Mouse (Mus musculus) spleen, adult 2 months (tissue): Measurements from ENCODE around the gene Gstp3. TPM values are rescaled to one million over a fixed set of nuclear protein-coding genes. Genes with fewer than 3 reads are reported as not detected.

Source experiments
- DNase-seq, 2 experiments: peaks; one replicate each; pipeline versions ENCODE4 v3.0.0 to v3.0.0-alpha.2; 2012 to 2021; ENCODE audit warnings: low spot score in 2 of 2, low read depth in 1 of 2
- H3K27ac ChIP-seq: fragments of 200-500 bp; 2 replicates; pipeline ENCODE4 v1.5.1; 2012; ENCODE audit warnings: low read length, inconsistent platforms; ENCODE audit not compliant: insufficient read depth
- H3K27me3 ChIP-seq: fragments of 200-500 bp; 2 replicates; pipeline ENCODE4 v1.6.1; 2012; ENCODE audit warnings: mild to moderate bottlenecking, moderate library complexity, low read length, inconsistent platforms; ENCODE audit not compliant: control insufficient read depth, insufficient read depth
- H3K36me3 ChIP-seq: fragments of 200-500 bp; 2 replicates; pipeline ENCODE4 v1.6.1; 2012; ENCODE audit warnings: mild to moderate bottlenecking, low read length, inconsistent platforms; ENCODE audit not compliant: control insufficient read depth, insufficient read depth
- H3K4me1 ChIP-seq: fragments of 200-500 bp; 2 replicates; pipeline ENCODE4 v1.6.1; 2011; ENCODE audit warnings: inconsistent platforms; ENCODE audit not compliant: control insufficient read depth, insufficient read depth, insufficient read length
- H3K4me3 ChIP-seq: fragments of 200-500 bp; 2 replicates; pipeline ENCODE4 v1.5.1; 2011; ENCODE audit warnings: mild to moderate bottlenecking, inconsistent platforms; ENCODE audit not compliant: insufficient read depth, insufficient read length; ENCODE audit errors: extremely low read depth
- CTCF ChIP-seq: fragments of 200-500 bp; IDR thresholded peaks from 2 replicates; pipeline ENCODE4 v1.5.1; 2011; ENCODE audit warnings: mild to moderate bottlenecking, inconsistent platforms; ENCODE audit not compliant: insufficient read depth, insufficient read length, insufficient replicate concordance; ENCODE audit errors: extremely low read depth
- POLR2A ChIP-seq: fragments of 200-500 bp; IDR thresholded peaks from 2 replicates; pipeline ENCODE4 v1.6.1; 2011; ENCODE audit warnings: low read depth, low read length, inconsistent platforms
- WGBS: fragments of 180-500 bp; shearing (Covaris S2); methylation state at CpG from one replicate; pipeline ENCODE4 v1.1.7; 2018; 5-methylcytosine and 5-hydroxymethylcytosine counted together
- polyA plus RNA-seq: library from polyadenylated mRNA; depleted of rRNA; stranded (reverse); fragments of >200 nt; gene quantifications from 2 replicates; pipeline ENCODE4 v1.2.3, GENCODE M21; 2012

The Gstp3 gene
- polyA plus RNA-seq, 1 experiment = 13.0 TPM

DNA sequence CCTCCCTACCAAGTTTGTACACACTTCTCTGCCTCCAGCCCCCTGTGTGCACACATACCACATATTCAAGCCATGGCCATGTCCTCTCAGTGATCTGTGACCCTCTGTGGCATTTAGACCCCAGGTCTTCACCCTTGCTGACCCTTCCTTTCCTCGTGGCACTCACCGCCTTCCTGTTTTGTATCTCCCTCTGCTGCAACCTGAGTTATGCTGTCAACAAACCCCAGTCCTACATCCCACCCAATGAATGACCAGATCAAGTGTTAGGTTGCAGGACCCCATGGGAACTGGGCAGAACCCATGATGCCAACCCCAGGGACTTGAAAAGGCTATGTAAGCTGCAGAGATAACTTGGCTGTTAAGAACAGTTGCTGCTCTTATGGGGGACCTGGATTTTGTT is 42.7 kb upstream of the Gstp3 start:
- Histone ChIP-seq H3K4me1 (peaks cover 21% of the 10 kb centered on the region), H3K27me3 (no peaks in the 10 kb centered on the region), H3K27ac (no peak overlapping the region), H3K4me3 (no peak overlapping the region), H3K36me3 (peaks cover 32% of the 10 kb centered on the region)
- TF ChIP-seq CTCF (no peak), POLR2A (no peak)
- 92% methylated on average over 2 of the region's 2 CpGs for WGBS
- DNase-seq = no peak

DNA sequence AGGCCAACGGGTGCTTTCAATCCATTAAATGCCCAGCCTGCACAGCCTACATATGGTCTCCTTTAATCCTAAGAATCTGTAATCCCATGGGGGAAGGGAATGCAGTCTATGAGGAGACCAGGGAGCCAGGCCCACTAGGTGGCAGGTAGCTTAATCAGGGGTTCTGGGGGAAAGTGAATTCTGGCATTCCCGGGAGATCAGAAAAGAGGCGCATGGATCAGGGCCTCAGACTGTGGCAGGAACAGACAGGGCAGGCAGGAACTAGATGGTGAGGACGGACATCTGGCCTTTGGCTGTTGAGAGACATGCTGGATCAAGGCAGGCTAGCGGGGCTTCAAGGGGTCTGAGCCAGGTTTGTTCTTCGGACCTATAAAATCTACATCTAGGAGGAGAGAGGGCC is 42.1 kb upstream of the Gstp3 start:
- peaks cover 23% of the 10 kb centered on the region for H3K4me1 ChIP-seq
- WGBS = 94% methylated on average over 6 of the region's 6 CpGs

DNA sequence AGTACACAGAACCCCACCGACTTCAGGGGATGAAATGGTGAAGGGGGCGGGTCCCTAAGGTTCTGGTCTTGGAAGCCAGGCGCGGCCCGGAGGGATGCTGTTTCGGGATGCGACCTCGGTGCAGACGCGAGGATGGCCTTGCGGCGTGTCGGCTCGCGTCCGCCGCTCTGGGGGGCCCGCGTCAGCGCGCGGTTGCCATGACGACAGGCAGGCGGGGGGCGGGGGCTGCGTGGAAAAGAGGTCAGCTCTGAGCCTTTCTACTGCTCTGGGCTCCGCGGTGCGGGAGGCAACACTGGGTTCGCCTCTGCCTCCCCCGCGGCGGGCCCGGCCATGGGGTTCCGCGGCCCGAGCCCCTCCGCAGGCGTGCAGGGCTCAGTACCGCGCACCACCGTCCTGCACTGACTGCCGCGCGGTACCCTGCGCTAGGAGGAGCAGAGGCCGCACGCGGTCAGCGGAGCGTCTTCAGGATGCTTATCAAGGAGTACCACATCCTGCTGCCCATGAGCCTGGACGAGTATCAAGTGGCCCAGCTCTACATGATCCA is 41.4 kb upstream of the Gstp3 start:
- Histone ChIP-seq H3K27ac (no peak overlapping the region), H3K4me1 (peaks cover 25% of the 10 kb centered on the region), H3K27me3 (no peaks in the 10 kb centered on the region), H3K36me3 (peaks cover 26% of the 10 kb centered on the region), H3K4me3 (peak overlapping the region; percentile 89)
- TF ChIP-seq CTCF (no peak), POLR2A (no peak)
- no peak for DNase-seq
- WGBS = 2% methylated on average over 51 of the region's 52 CpGs

More for the DNA sequence above, 42.1 kb upstream of the Gstp3 start:
- TF ChIP-seq CTCF (no peak), POLR2A (no peak)
- DNase-seq = no peak
- no peak overlapping the region for H3K27ac ChIP-seq
- H3K27me3 ChIP-seq = no peaks in the 10 kb centered on the region
- peaks cover 29% of the 10 kb centered on the region for H3K36me3 ChIP-seq
- H3K4me3 ChIP-seq = no peak overlapping the region

DNA sequence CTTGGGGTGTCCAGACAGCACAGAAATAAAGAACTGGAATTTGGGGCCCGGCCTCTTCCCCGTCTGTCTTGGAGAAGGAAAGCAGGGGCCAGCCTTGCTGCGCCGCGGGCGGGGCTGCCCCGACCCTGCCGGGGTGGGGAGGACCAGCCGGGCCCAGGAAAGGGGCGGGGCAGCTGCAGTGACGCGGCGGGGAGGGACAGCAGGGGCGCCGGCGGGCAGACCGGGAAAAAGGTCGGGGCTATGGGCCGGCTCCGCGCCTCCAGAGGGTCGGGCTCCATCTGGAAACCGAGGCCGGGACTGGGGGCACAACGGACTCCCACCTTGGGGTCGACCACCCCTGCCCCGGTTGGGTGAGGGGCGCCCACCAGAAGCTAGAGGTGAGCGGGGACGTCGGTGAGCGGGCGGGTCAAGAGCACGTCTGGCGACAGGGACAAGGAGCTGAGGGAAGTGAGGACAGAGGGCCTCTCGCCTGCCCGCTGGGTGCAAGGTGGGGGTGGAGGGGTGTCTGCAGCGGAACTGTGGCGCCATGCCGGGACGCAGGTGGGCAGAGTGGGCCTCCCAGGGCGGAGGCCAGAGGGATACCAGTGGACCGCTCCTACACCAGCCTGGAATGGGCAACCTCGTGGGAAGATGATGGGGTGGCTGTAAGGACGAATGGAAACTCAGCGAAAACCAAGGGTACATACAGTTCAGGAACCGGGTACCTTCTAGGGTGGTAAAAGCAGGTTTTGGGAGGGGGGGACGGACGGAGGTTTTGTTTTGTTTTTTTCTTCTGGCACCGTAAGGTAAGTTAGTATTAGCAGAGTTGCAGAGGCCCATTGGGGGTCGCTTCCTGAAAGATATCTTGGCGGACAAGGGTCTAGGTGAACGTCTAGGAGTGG is 40.7 kb upstream of the Gstp3 start, which contains the start of gene Pitpnm1:
TSS of gene Pitpnm1 (plus strand) at position 162 of the 881 bp plus-strand sequence.
- Histone ChIP-seq H3K36me3 (peaks cover 20% of the 10 kb centered on the region), H3K4me3 (peak within 1 kb of the TSS; percentile 89), H3K27me3 (no peaks in the 10 kb centered on the region), H3K27ac (peak within 1 kb of the TSS; percentile 92), H3K4me1 (peaks cover 25% of the 10 kb centered on the region)
- WGBS = under 1% methylated on average over 53 of the region's 53 CpGs
- TF ChIP-seq CTCF (no peak), POLR2A (no peak; the same call in 1 of the 2 replicates)
- peak in 1 of 2 experiments; percentile 89 for DNase-seq

DNA sequence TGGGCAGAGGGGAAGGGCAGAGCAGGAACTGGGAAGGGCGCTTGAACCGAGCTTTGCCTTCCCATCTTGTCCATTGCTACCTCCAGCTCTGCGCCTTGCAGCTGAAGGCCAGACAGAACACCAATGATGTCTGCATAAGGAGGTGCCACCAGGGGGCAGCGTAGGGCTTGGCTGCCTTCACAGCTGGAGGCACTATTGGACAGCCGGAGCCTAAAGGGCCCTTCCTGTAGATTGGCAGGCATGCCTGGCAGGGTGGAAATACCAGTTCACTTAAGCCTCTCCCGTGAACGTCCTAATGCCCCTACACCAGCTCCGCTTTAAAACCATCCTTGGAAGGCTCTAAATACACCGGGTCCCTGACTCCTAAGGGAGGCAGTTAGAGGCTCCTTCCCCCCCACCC is 39.7 kb upstream of the Gstp3 start:
- peak; percentile 84 to 93 for DNase-seq
- Histone ChIP-seq H3K36me3 (peaks cover 13% of the 10 kb centered on the region), H3K4me3 (peak overlapping the region; percentile 89; the same call in 1 of the 2 replicates), H3K4me1 (peaks cover 25% of the 10 kb centered on the region), H3K27ac (peak overlapping the region; percentile 80), H3K27me3 (no peaks in the 10 kb centered on the region)
- TF ChIP-seq POLR2A = no peak
- TF ChIP-seq CTCF = peak; percentile 95
- 3% methylated on average over 9 of the region's 9 CpGs for WGBS

DNA sequence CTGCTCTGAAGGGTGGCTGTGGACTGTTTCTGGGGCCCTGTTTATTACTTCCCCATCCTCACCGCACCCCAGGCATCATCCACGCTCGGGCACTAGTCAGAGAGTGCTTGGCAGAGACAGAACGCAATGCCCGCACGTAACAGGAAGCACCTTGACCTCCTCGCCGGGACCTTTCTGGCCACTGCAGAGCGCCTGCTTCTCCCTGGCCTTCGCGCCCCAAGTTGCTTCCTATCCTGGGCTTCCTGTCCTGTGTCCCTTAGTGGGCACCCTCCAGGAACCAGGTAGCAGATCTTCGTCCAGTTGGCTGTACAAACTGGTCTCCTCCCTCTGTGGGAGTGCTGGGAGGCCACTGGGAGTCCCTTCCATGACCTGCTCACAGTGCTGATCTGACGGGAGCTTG is 39.1 kb upstream of the Gstp3 start:
- DNase-seq = no peak
- Histone ChIP-seq H3K27me3 (no peaks in the 10 kb centered on the region), H3K27ac (peak overlapping the region; percentile 10; the same call in 1 of the 2 replicates), H3K36me3 (peaks cover 9% of the 10 kb centered on the region), H3K4me1 (peaks cover 25% of the 10 kb centered on the region), H3K4me3 (peak overlapping the region; percentile 68; the same call in 1 of the 2 replicates)
- WGBS = 63% methylated on average over 13 of the region's 13 CpGs
- TF ChIP-seq POLR2A = no peak
- no peak for TF ChIP-seq CTCF

DNA sequence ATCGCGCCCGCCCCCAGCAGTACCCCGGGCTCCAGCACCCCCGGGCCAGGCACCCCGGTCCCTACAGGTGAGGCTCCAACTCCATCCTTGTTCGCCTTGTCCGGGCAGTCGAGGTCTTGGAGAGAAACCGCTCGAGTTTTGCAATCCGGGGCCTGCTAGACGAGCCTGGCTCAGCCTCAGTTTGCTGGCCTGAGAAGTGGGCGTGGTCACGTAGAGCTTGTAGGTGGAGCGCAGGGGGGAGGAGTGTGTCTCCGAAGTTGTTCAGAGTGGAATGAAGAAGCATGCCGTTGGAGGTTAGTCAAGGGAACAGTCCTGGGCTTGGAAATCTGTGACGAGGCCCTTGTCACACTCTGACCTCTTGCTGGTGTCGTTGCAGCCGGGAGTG is 38.1 kb upstream of the Gstp3 start:
- no peak for TF ChIP-seq CTCF
- no peak for TF ChIP-seq POLR2A
- H3K4me1 ChIP-seq = peaks cover 25% of the 10 kb centered on the region
- 3% methylated on average over 21 of the region's 21 CpGs for WGBS
- H3K36me3 ChIP-seq = no peaks in the 10 kb centered on the region; the same call in 1 of the 2 replicates
- peak overlapping the region; percentile 68 for H3K4me3 ChIP-seq
- H3K27me3 ChIP-seq = no peaks in the 10 kb centered on the region
- DNase-seq = peak; percentile 71 to 76
- H3K27ac ChIP-seq = peak overlapping the region; percentile 67
